Mouse (Mus musculus): ENCODE measurements around the gene Rpgr.

Rpgr gene

DNA sequence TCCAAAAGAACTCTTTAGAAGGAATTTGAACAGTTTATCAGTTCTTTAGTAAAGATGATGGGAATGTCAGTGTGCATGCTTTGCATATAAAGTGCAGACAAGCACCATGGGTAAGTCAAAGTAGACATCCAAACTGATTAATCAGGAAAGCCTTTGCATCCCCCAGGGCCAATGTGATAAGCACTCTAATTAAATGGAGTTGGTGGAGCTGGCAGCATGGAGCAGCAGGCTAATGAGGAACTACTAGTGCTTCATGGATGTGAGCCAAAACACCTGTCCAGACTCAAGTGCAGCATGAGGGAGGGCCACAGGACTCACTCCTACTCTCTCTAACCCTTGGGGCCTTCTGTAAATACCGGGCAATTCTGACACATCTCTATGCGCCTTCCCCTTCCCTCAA lies 145.2 kb downstream of the Rpgr start:
- DNase-seq (ENCODE audit: low spot score) = no peak

DNA sequence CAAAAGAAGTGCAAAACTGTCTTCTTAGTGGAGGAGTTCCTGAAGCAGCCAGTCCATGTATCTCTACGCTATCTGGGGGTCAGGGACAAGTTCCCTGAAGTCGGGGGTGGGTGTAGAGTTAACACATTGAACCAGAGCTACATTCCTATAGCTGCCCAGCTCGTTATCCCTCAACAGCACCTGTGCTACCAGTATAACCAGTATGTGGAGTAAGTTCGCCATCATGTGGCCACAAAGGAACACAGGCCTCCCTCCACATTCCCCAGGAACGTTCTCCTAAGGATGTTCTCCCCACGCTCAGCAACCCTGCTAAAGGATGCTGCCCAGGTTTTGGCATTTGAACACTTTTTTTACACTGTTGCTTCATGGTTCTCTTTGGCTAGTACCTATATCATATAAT lies 146.0 kb downstream of the Rpgr start:
- no peak for DNase-seq (ENCODE audit: low spot score)

DNA sequence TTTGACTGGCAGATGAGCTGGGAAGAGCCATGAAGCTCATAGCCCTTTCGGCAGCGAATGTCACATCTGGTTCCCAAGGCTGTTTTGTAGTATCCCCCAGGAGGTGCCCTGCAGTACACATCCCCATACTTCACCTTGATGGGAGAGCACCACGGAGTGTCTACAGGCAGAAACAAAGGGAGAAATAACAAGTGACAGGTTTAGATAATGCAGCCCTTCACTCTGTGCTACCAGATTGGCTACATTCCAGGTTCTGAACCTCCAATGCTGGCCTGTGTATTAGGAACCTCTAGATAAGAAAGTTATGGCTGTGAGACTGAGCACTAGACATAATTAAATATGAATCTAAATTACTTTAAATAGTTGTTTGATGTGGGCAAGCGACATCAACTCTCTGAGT lies 147.3 kb downstream of the Rpgr start:
- no peak for DNase-seq (ENCODE audit: low spot score)

DNA sequence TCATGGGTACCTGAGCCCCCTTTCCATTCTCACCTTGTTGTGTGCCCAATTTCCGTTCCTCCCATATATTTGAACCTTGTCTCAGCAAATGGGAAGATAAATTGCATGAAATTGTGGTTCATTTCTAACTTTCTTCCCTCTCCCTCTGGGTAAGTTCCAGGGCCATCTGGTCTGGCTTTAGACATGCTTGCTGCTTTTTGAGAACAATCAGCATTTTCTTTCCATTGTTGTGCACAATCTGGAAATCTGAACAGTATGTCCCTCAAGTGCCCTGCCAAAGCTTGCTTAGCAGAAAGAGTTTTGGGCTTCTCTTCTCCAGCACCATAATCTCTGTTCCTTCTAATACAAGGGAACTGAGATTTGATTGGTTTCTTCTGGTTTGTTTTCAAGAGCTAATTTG lies 152.9 kb downstream of the Rpgr start:
- DNase-seq (ENCODE audit: low spot score) = no peak

DNA sequence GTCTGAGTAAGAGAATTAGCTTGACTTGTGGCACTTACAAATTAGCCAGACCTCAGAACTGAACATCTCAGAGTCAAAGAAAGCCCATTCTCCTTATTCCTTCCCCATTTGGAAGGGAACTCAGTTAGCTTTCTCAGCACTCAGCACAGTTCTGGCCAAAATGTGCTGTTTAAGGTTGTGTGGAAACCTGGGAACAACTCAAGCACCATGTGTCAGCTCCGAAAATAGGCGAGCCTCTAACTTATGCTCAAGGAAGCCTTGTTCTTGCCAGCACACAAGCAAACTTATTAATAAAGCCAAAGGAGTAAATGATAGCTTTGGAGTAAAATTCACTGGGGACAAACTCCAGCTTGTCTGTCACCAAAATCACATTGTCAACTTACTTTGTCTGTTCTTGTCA lies 153.4 kb downstream of the Rpgr start:
- DNase-seq (ENCODE audit: low spot score) = no peak

DNA sequence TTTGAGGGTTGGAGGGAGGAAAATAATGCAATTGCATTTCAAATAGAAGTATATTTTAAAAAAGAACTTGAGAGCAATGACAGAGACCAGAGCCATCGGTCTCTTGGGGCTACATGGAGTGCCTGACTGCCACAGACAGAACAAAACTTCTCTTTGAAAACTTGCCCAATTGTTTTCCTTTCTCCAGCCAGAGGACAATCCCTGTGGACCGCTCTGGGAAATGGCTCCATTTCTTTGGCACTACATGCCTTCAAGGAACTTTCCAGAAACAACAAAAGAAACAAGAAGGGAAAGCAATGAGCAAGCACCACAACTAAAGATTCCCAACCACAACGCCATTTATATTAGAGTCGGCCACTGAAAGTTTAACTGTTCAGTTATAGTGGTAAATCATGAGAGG lies 154.5 kb downstream of the Rpgr start:
- DNase-seq (ENCODE audit: low spot score) = no peak

DNA sequence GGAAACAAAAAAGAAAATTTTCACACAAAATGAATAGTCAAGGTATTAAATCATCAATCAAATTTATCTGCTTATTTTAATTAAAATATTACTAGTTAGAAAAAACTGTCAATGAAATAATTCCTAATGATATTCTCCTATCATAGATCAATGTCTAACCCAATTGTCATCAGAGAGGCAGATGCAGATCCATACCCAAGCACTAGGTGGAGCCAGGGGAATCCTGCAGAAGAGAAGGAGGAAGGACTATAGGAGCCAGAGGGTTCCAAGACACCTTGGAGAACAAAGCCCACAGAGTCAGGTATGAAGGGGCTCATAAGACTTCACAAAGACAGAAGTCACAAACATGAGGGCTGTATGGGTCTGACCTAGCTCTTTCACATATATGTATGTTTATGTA lies 182.1 kb downstream of the Rpgr start:
- no peak for DNase-seq (ENCODE audit: low spot score)

Measured in c-Kit-positive CD71-positive TER-119-positive erythroid progenitor cells, embryonic 14.5 days (primary cell).